ENCODE assay signal across 8 mouse cellular contexts in genomic region chr12:86883019-86883279, GRCm38 (mm10). TPM values are rescaled to one million over a fixed set of nuclear protein-coding genes. Genes with fewer than 3 reads are reported as not detected.
A peak's percentile ranks its signal among the peaks of the same experiment; 100 is the strongest.
DNase-seq lines count a peak whose midpoint lies in the region; ATAC-seq and TF ChIP-seq lines count a peak whose summit lies in the region.

No protein-coding gene starts in this region.

- no peak for TF ChIP-seq EP300 in liver, embryonic 14.5 days (IDR thresholded peaks at IDR 0.05; ENCODE audit: low read depth)

- H3K27ac ChIP-seq in heart, embryonic 11.5 days (ENCODE audit: low read depth, low read length), result peak overlapping the region; percentile 100
- peak overlapping the region; percentile 100 for H3K27ac ChIP-seq in forebrain, embryonic 12.5 days
- no peak overlapping the region for H3K27ac ChIP-seq in liver, embryonic 14.5 days

- H3K9me3 ChIP-seq in heart, embryonic 11.5 days (replicated peaks; ENCODE audit: control insufficient read depth, low read length), result no peaks in the 10 kb centered on the region
- H3K9me3 ChIP-seq in forebrain, embryonic 12.5 days, result no peaks in the 10 kb centered on the region
- H3K9me3 ChIP-seq in liver, embryonic 14.5 days (ENCODE audit: control insufficient read depth, low read length), result no peaks in the 10 kb centered on the region

- peak overlapping the region; percentile 98 for H3K4me3 ChIP-seq in heart, embryonic 11.5 days (ENCODE audit: low read depth, low read length)
- peak overlapping the region; percentile 92 for H3K4me3 ChIP-seq in C2C12 (ENCODE audit: insufficient read depth, poor library complexity, severe bottlenecking)
- peak overlapping the region; percentile 93 for H3K4me3 ChIP-seq in forebrain, embryonic 12.5 days (replicated peaks)
- H3K4me3 ChIP-seq in liver, embryonic 14.5 days (ENCODE audit: insufficient read depth in 1 of 2, low read depth in 2 of 2, low read length in 2 of 2), result peak overlapping the region; percentile 49 to 56

- peak overlapping the region; percentile 96 for H3K9ac ChIP-seq in heart, embryonic 11.5 days (ENCODE audit: low read depth, low read length)
- peak overlapping the region; percentile 100 for H3K9ac ChIP-seq in forebrain, embryonic 12.5 days
- no peak overlapping the region for H3K9ac ChIP-seq in liver, embryonic 14.5 days (replicated peaks)

- 0 out of 2 replicates have a peak, but pooled peaks cover 4% of the 10 kb centered on the region for H3K36me3 ChIP-seq in heart, embryonic 11.5 days (ENCODE audit: control insufficient read depth, insufficient read depth, low read length)
- H3K36me3 ChIP-seq in C2C12 (ENCODE audit: control insufficient read depth, insufficient read depth), result peaks cover 22% of the 10 kb centered on the region
- peaks cover 6% of the 10 kb centered on the region; the same call in 1 of the 2 replicates for H3K36me3 ChIP-seq in forebrain, embryonic 12.5 days (replicated peaks)
- H3K36me3 ChIP-seq in liver, embryonic 14.5 days (replicated peaks; ENCODE audit: control insufficient read depth, insufficient read depth, low read depth), result no peaks in the 10 kb centered on the region

- peak overlapping the region; percentile 100 for H3ac ChIP-seq in C2C12 (ENCODE audit: control insufficient read depth, insufficient read length, low read depth)

- peaks cover 77% of the 10 kb centered on the region for H3K79me2 ChIP-seq in C2C12 (ENCODE audit: control insufficient read depth, insufficient read depth)

- WGBS in heart, embryonic 11.5 days (ENCODE audit: insufficient replicate concordance), result under 1% methylated on average over 24 of the region's 24 CpGs
- WGBS in forebrain, embryonic 12.5 days, result under 1% methylated on average over 23 of the region's 24 CpGs
- WGBS in liver, embryonic 14.5 days (ENCODE audit: insufficient replicate concordance), result 3% methylated on average over 23 of the region's 24 CpGs

- H3K79me3 ChIP-seq in C2C12 (ENCODE audit: low read depth), result peaks cover 47% of the 10 kb centered on the region

- ATAC-seq in heart, embryonic 11.5 days (replicated peaks; ENCODE audit: insufficient number of reproducible peaks, low FRiP score, low TSS enrichment), result no peak
- no peak for ATAC-seq in forebrain, embryonic 12.5 days (ENCODE audit: low FRiP score)
- ATAC-seq in liver, embryonic 14.5 days (ENCODE audit: insufficient read depth), result no peak

- DNase-seq in heart, adult 8-10 months (ENCODE audit: low spot score), result no peak
- DNase-seq in liver, embryonic 14.5 days (ENCODE audit: low read depth in 3 of 3, low spot score in 3 of 3), result no peak
- DNase-seq in embryo, embryonic 11 days, result no peak
- DNase-seq in ovary, postnatal 10 days (ENCODE audit: low spot score), result no peak
- DNase-seq in retina, embryonic 14.5 days (ENCODE audit: low spot score), result no peak

- H3K4me2 ChIP-seq in heart, embryonic 11.5 days, result peak overlapping the region; percentile 96
- peak overlapping the region; percentile 97 for H3K4me2 ChIP-seq in forebrain, embryonic 12.5 days
- peak overlapping the region; percentile 42 for H3K4me2 ChIP-seq in liver, embryonic 14.5 days (ENCODE audit: low read depth)

- H3K27me3 ChIP-seq in heart, embryonic 11.5 days (ENCODE audit: control insufficient read depth, insufficient read depth, low read length), result no peaks in the 10 kb centered on the region
- H3K27me3 ChIP-seq in C2C12 (ENCODE audit: control insufficient read depth, insufficient read depth, insufficient read length), result no peaks in the 10 kb centered on the region
- no peaks in the 10 kb centered on the region for H3K27me3 ChIP-seq in forebrain, embryonic 12.5 days
- peaks cover 73% of the 10 kb centered on the region for H3K27me3 ChIP-seq in liver, embryonic 14.5 days (ENCODE audit: control insufficient read depth, insufficient read depth, low read length)

- TF ChIP-seq CTCF in C2C12 (IDR thresholded peaks at IDR 0.05; ENCODE audit: control insufficient read depth, insufficient read depth, insufficient read length), result no peak
- no peak for TF ChIP-seq CTCF in liver, embryonic 14.5 days (IDR thresholded peaks at IDR 0.05; ENCODE audit: low read depth)

- H3K4me1 ChIP-seq in heart, embryonic 11.5 days (ENCODE audit: control insufficient read depth, insufficient read depth, low read length), result peaks cover 41% of the 10 kb centered on the region
- H3K4me1 ChIP-seq in forebrain, embryonic 12.5 days, result peaks cover 69% of the 10 kb centered on the region
- H3K4me1 ChIP-seq in liver, embryonic 14.5 days (replicated peaks; ENCODE audit: control insufficient read depth in 2 of 2, insufficient read depth in 2 of 2, low read length in 1 of 2), result peaks cover 0 to 8% of the 10 kb centered on the region in 2 experiments; a peak in 2 of 4 replicates

TF ChIP-seq in C2C12, 6 proteins besides CTCF, POLR2A, EP300 and RAD21:
- TF ChIP-seq USF1 (IDR thresholded peaks at IDR 0.05; ENCODE audit: low read depth), result no peak
- TF ChIP-seq MYOD1 (IDR thresholded peaks at IDR 0.05; ENCODE audit: control insufficient read depth, insufficient read length, low read depth), result no peak
- TF ChIP-seq MYOG (IDR thresholded peaks at IDR 0.05; ENCODE audit: control insufficient read depth, extremely low read depth, insufficient read length), result no peak
- TF ChIP-seq FOSL1 (IDR thresholded peaks at IDR 0.05; ENCODE audit: insufficient read depth, low read length, poor library complexity, severe bottlenecking), result no peak
- no peak for TF ChIP-seq MAX (IDR thresholded peaks at IDR 0.05)
- no peak for TF ChIP-seq CEBPB (IDR thresholded peaks at IDR 0.05; ENCODE audit: low read depth)

RNA-seq across cellular contexts. Expression of gene Irf2bpl, which starts 1.6 kb away (rescaled TPM):
- 18.9 and 26.9 TPM in 2 replicates for polyA plus RNA-seq in heart, embryonic 11.5 days (2014; fragmentation: Nextera tagmentation; extraction: Ambion mirVana)
- total RNA-seq in heart, adult 8-10 months (2022), result 10 to 100 TPM; 26.2 to 30.4 (median 27.8) TPM
- 49.7 TPM for polyA plus RNA-seq in C2C12 (2012; fragmentation: generic; extraction: Trizol)
- polyA plus RNA-seq in forebrain, embryonic 12.5 days (2016; fragmentation: Nextera tagmentation; extraction: Ambion mirVana), result 74.8 and 81.9 TPM in 2 replicates
- polyA plus RNA-seq in liver, embryonic 14.5 days (2012; rRNA removed), result 1.4 and 1.5 TPM in 2 replicates
- polyA plus RNA-seq in liver, embryonic 14.5 days (2014; fragmentation: Nextera tagmentation; extraction: Ambion mirVana), result 1.4 and 1.5 TPM in 2 replicates

Comparison
In these comparisons a context has a peak if more than half of its experiments do, and no peak if none do; other contexts are left out.
1. H3K4me2 ChIP-seq: peak in every context shown above with its lines; median percentile 97 in forebrain, embryonic 12.5 days; 96 in heart, embryonic 11.5 days; 42 in liver, embryonic 14.5 days.